Mouse (Mus musculus): ENCODE measurements at regions not wholly inside any gene's neighbourhood (a gene's known extent, or its start where the extent isn't known, plus 50 kb on each side); places are given as distances from the start of the nearest gene placed in this dataset.

GRCm38 (mm10) chr6:14298167-14298566 lies 426.8 kb upstream of the 2610001J05Rik start:
- TF ChIP-seq E2F4 (IDR thresholded peaks at IDR 0.05; ENCODE audit: insufficient read depth) = no peak
- no peak for TF ChIP-seq MAX (IDR thresholded peaks at IDR 0.05; ENCODE audit: low read depth)
- TF ChIP-seq TCF12 (IDR thresholded peaks at IDR 0.05; ENCODE audit: insufficient read depth, poor library complexity, severe bottlenecking) = no peak
- no peaks in the 10 kb centered on the region for H3K27me3 ChIP-seq (ENCODE audit: control insufficient read depth, insufficient read depth, insufficient read length)
- no peaks in the 10 kb centered on the region for H3K79me2 ChIP-seq (ENCODE audit: control insufficient read depth, insufficient read depth)
- no peak overlapping the region for H3K4me3 ChIP-seq
- H3K36me3 ChIP-seq (ENCODE audit: control insufficient read depth, insufficient read depth) = no peaks in the 10 kb centered on the region
- H3K4me2 ChIP-seq (ENCODE audit: low read depth) = no peak overlapping the region
- no peak overlapping the region for H3ac ChIP-seq (ENCODE audit: control insufficient read depth, insufficient read length)

DNA sequence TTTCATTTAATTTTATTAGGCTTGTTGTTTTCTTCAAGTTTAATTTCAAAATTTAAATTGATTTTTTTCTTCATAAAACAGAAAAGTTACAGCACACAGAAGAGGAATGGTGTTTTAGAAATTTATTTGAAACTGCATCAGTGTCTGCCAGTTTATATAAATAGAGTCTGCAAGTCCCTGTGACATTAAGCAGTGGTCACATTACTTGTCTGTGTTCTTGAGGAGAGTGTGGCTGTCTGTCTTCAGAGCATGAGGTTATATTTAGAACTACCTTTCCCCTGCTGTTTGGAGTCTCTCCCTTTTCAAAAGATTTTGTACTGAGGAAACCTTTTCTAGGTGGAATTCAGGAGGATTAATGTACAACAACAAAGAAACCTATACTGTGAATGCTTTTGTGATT lies 426.1 kb upstream of the 2610001J05Rik start:
- TF ChIP-seq CEBPB (IDR thresholded peaks at IDR 0.05; ENCODE audit: insufficient read depth, poor library complexity, severe bottlenecking) (no peak), MYOG (IDR thresholded peaks at IDR 0.05; ENCODE audit: control insufficient read depth in 1 of 3, insufficient read depth in 1 of 3, insufficient read length in 2 of 3, low read depth in 2 of 3) (no peak), USF1 (IDR thresholded peaks at IDR 0.05; ENCODE audit: low read depth) (no peak), REST (IDR thresholded peaks at IDR 0.05; ENCODE audit: insufficient read depth, insufficient read length) (no peak), POLR2AphosphoS2 (IDR thresholded peaks at IDR 0.05; ENCODE audit: insufficient read length, low read depth) (no peak), MAX (IDR thresholded peaks at IDR 0.05; ENCODE audit: low read depth) (no peak), MYOD1 (IDR thresholded peaks at IDR 0.05; ENCODE audit: control insufficient read depth in 1 of 3, insufficient read length in 2 of 3, low read depth in 2 of 3) (no peak), POLR2A (IDR thresholded peaks at IDR 0.05; ENCODE audit: insufficient read length, low read depth) (no peak), E2F4 (IDR thresholded peaks at IDR 0.05; ENCODE audit: insufficient read depth) (no peak), TCF3 (IDR thresholded peaks at IDR 0.05; ENCODE audit: insufficient read length, low read depth) (no peak), SRF (IDR thresholded peaks at IDR 0.05; ENCODE audit: control insufficient read depth, insufficient read length, low read depth) (no peak), TCF12 (IDR thresholded peaks at IDR 0.05; ENCODE audit: insufficient read depth, poor library complexity, severe bottlenecking) (no peak)
- no peaks in the 10 kb centered on the region for H3K36me3 ChIP-seq (ENCODE audit: control insufficient read depth, insufficient read depth)
- no peak overlapping the region for H3K4me2 ChIP-seq (ENCODE audit: low read depth)
- H3K79me2 ChIP-seq (ENCODE audit: control insufficient read depth, insufficient read depth) = no peaks in the 10 kb centered on the region
- H3K27me3 ChIP-seq (ENCODE audit: control insufficient read depth, insufficient read depth, insufficient read length) = no peaks in the 10 kb centered on the region
- no peak overlapping the region for H3ac ChIP-seq (ENCODE audit: control insufficient read depth, insufficient read length)
- no peak overlapping the region for H3K4me3 ChIP-seq

DNA sequence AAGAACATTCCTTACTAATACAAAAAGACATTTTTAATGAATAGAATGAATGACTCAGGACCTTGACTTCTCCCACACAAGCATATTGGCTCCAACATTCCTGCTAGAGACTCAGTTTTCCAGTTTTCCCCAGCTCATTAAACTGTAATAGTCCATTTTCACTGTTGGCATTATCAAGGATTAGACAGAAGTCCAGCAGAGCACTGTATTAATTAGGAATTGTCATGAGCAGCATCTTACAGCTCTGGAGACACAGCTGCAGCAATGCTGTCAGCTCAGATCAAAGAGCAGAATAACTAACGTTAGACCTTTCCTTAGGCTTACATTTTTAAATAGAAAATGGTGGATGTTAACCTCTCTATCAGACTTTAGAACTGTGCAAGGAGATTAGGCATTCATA lies 419.5 kb upstream of the 2610001J05Rik start:
- TF ChIP-seq MYOD1 (IDR thresholded peaks at IDR 0.05; ENCODE audit: control insufficient read depth in 1 of 3, insufficient read length in 2 of 3, low read depth in 2 of 3) = no peak
- no peak for TF ChIP-seq MYOG (IDR thresholded peaks at IDR 0.05; ENCODE audit: control insufficient read depth in 1 of 3, insufficient read depth in 1 of 3, insufficient read length in 2 of 3, low read depth in 2 of 3)
- TF ChIP-seq POLR2AphosphoS2 (IDR thresholded peaks at IDR 0.05; ENCODE audit: insufficient read length, low read depth) = no peak
- TF ChIP-seq USF1 (IDR thresholded peaks at IDR 0.05; ENCODE audit: low read depth) = no peak
- TF ChIP-seq TCF3 (IDR thresholded peaks at IDR 0.05; ENCODE audit: insufficient read length, low read depth) = no peak
- TF ChIP-seq CEBPB (IDR thresholded peaks at IDR 0.05; ENCODE audit: insufficient read depth, poor library complexity, severe bottlenecking) = no peak
- no peak for TF ChIP-seq REST (IDR thresholded peaks at IDR 0.05; ENCODE audit: insufficient read depth, insufficient read length)
- no peak for TF ChIP-seq POLR2A (IDR thresholded peaks at IDR 0.05; ENCODE audit: insufficient read length, low read depth)
- TF ChIP-seq E2F4 (IDR thresholded peaks at IDR 0.05; ENCODE audit: insufficient read depth) = no peak
- no peak for TF ChIP-seq TCF12 (IDR thresholded peaks at IDR 0.05; ENCODE audit: insufficient read depth, poor library complexity, severe bottlenecking)
- no peak for TF ChIP-seq SRF (IDR thresholded peaks at IDR 0.05; ENCODE audit: control insufficient read depth, insufficient read length, low read depth)
- Histone ChIP-seq H3K79me2 (ENCODE audit: control insufficient read depth, insufficient read depth) (no peaks in the 10 kb centered on the region), H3K36me3 (ENCODE audit: control insufficient read depth, insufficient read depth) (no peaks in the 10 kb centered on the region), H3ac (ENCODE audit: control insufficient read depth, insufficient read length) (no peak overlapping the region), H3K27me3 (ENCODE audit: control insufficient read depth, insufficient read depth, insufficient read length) (no peaks in the 10 kb centered on the region), H3K4me2 (ENCODE audit: low read depth) (no peak overlapping the region), H3K4me3 (no peak overlapping the region)

GRCm38 (mm10) chr6:14281476-14281875 lies 410.2 kb upstream of the 2610001J05Rik start:
- no peak overlapping the region for H3K4me3 ChIP-seq
- H3ac ChIP-seq (ENCODE audit: control insufficient read depth, insufficient read length) = no peak overlapping the region
- no peaks in the 10 kb centered on the region for H3K36me3 ChIP-seq (ENCODE audit: control insufficient read depth, insufficient read depth)
- H3K79me2 ChIP-seq (ENCODE audit: control insufficient read depth, insufficient read depth) = no peaks in the 10 kb centered on the region
- no peaks in the 10 kb centered on the region for H3K27me3 ChIP-seq (ENCODE audit: control insufficient read depth, insufficient read depth, insufficient read length)
- no peak for TF ChIP-seq MAX (IDR thresholded peaks at IDR 0.05; ENCODE audit: low read depth)
- TF ChIP-seq CEBPB (IDR thresholded peaks at IDR 0.05; ENCODE audit: insufficient read depth, poor library complexity, severe bottlenecking) = no peak
- no peak for TF ChIP-seq MYOG (IDR thresholded peaks at IDR 0.05; ENCODE audit: control insufficient read depth in 1 of 3, insufficient read depth in 1 of 3, insufficient read length in 2 of 3, low read depth in 2 of 3)
- TF ChIP-seq MYOD1 (IDR thresholded peaks at IDR 0.05; ENCODE audit: control insufficient read depth in 1 of 3, insufficient read length in 2 of 3, low read depth in 2 of 3) = no peak
- no peak for TF ChIP-seq E2F4 (IDR thresholded peaks at IDR 0.05; ENCODE audit: insufficient read depth)
- TF ChIP-seq USF1 (IDR thresholded peaks at IDR 0.05; ENCODE audit: low read depth) = no peak
- no peak for TF ChIP-seq REST (IDR thresholded peaks at IDR 0.05; ENCODE audit: insufficient read depth, insufficient read length)
- no peak for TF ChIP-seq POLR2AphosphoS2 (IDR thresholded peaks at IDR 0.05; ENCODE audit: insufficient read length, low read depth)
- TF ChIP-seq POLR2A (IDR thresholded peaks at IDR 0.05; ENCODE audit: insufficient read length, low read depth) = no peak
- no peak for TF ChIP-seq TCF3 (IDR thresholded peaks at IDR 0.05; ENCODE audit: insufficient read length, low read depth)
- no peak for TF ChIP-seq SRF (IDR thresholded peaks at IDR 0.05; ENCODE audit: control insufficient read depth, insufficient read length, low read depth)
- no peak for TF ChIP-seq TCF12 (IDR thresholded peaks at IDR 0.05; ENCODE audit: insufficient read depth, poor library complexity, severe bottlenecking)
- no peak overlapping the region for H3K4me2 ChIP-seq (ENCODE audit: low read depth)

DNA sequence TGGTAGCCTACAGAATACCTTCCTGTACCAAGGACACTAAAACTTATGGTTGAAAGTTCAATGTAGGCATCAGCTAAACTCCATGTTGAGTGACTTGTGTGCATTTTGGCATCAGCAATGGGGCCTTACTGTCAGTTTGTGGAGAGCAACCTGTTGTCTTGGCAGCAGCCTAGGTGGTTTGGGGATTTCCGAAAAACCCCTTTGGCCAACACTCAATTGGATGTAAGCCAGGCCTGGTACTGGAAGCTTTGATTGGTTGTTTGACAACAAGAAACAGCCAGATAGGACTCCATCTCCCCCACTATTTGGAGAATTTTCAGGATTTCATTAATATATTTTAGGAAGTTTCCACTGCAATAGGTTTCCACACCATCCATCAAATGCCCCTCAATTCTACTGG lies 390.6 kb upstream of the 2610001J05Rik start:
- no peaks in the 10 kb centered on the region for H3K79me2 ChIP-seq (ENCODE audit: control insufficient read depth, insufficient read depth)
- no peaks in the 10 kb centered on the region for H3K27me3 ChIP-seq (ENCODE audit: control insufficient read depth, insufficient read depth, insufficient read length)
- H3K4me2 ChIP-seq (ENCODE audit: low read depth) = no peak overlapping the region
- no peak overlapping the region for H3ac ChIP-seq (ENCODE audit: control insufficient read depth, insufficient read length)
- TF ChIP-seq CEBPB (IDR thresholded peaks at IDR 0.05; ENCODE audit: insufficient read depth, poor library complexity, severe bottlenecking) (no peak), MYOG (IDR thresholded peaks at IDR 0.05; ENCODE audit: control insufficient read depth in 1 of 3, insufficient read depth in 1 of 3, insufficient read length in 2 of 3, low read depth in 2 of 3) (no peak), POLR2A (IDR thresholded peaks at IDR 0.05; ENCODE audit: insufficient read length, low read depth) (no peak), MAX (IDR thresholded peaks at IDR 0.05; ENCODE audit: low read depth) (no peak), USF1 (IDR thresholded peaks at IDR 0.05; ENCODE audit: low read depth) (no peak), SRF (IDR thresholded peaks at IDR 0.05; ENCODE audit: control insufficient read depth, insufficient read length, low read depth) (no peak), TCF3 (IDR thresholded peaks at IDR 0.05; ENCODE audit: insufficient read length, low read depth) (no peak), E2F4 (IDR thresholded peaks at IDR 0.05; ENCODE audit: insufficient read depth) (no peak), POLR2AphosphoS2 (IDR thresholded peaks at IDR 0.05; ENCODE audit: insufficient read length, low read depth) (no peak), REST (IDR thresholded peaks at IDR 0.05; ENCODE audit: insufficient read depth, insufficient read length) (no peak), MYOD1 (IDR thresholded peaks at IDR 0.05; ENCODE audit: control insufficient read depth in 1 of 3, insufficient read length in 2 of 3, low read depth in 2 of 3) (no peak), TCF12 (IDR thresholded peaks at IDR 0.05; ENCODE audit: insufficient read depth, poor library complexity, severe bottlenecking) (no peak)
- H3K36me3 ChIP-seq (ENCODE audit: control insufficient read depth, insufficient read depth) = no peaks in the 10 kb centered on the region
- no peak overlapping the region for H3K4me3 ChIP-seq
